Comparison of ENCODE assay signal across 8 mouse cellular contexts in the genomic region with DNA sequence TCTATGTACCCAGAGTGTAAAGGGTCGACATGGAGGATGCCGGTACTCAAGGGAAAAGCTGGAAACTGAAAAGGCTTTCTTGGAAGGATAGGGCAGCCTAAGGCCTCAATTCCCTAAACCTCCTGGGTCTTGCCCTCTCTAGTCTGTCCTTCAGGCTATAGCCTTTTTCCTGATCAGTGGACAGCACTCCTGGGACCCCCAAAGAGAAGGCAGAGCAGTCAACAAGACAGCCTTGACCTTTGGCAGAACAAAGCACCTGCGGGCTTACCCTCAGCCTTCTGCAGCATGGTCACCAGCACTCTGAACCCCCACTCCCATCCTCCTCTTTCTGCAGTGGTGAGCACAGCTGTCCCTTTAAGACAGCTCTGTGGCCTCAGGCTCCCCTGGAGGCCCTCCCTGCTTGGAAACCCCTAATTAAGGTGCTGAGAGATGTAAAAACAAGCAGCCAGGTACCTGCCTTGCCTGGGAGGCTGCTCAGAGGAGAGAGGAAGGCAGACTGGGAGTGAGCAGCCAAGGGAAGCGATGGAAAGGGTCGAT. TPM values are rescaled to one million over a fixed set of nuclear protein-coding genes. Genes with fewer than 3 reads are reported as not detected.
DNase-seq lines count a peak whose midpoint lies in the region; ATAC-seq and TF ChIP-seq lines count a peak whose summit lies in the region.

A gene (minus strand): TSS at position 337 of the 537 bp plus-strand sequence.

- peak within 1 kb of the TSS; percentile 90 for H3K4me2 ChIP-seq in heart, embryonic 16.5 days (ENCODE audit: low read depth, low read length)
- peak within 1 kb of the TSS; percentile 91 for H3K4me2 ChIP-seq in limb, embryonic 11.5 days (ENCODE audit: low read depth, severe bottlenecking)
- peak within 1 kb of the TSS; percentile 79 for H3K4me2 ChIP-seq in stomach, embryonic 15.5 days

- ATAC-seq in heart, embryonic 16.5 days (replicated peaks; ENCODE audit: extremely low read depth, insufficient read depth, low FRiP score): no peak
- no peak for ATAC-seq in limb, embryonic 11.5 days (ENCODE audit: insufficient number of reproducible peaks, low FRiP score, low TSS enrichment, low read depth)
- ATAC-seq in stomach, embryonic 15.5 days (ENCODE audit: insufficient read depth, low FRiP score, low read depth): no peak

- no peak for TF ChIP-seq CTCF in lung, adult 2 months (IDR thresholded peaks at IDR 0.05; ENCODE audit: insufficient read depth, low read length)
- TF ChIP-seq CTCF in bone marrow, adult 2 months (IDR thresholded peaks at IDR 0.05; ENCODE audit: control insufficient read depth, insufficient read depth, low read length): no peak

- H3K27ac ChIP-seq in bone marrow, adult 2 months (ENCODE audit: control insufficient read depth, insufficient read depth, low read depth, low read length, poor library complexity): no peak within 1 kb of the TSS; the same call in 1 of the 2 replicates
- peak within 1 kb of the TSS; percentile 78 for H3K27ac ChIP-seq in heart, embryonic 16.5 days (ENCODE audit: low read length)
- no peak within 1 kb of the TSS for H3K27ac ChIP-seq in limb, embryonic 11.5 days (replicated peaks; ENCODE audit: low read depth, low read length)
- peak within 1 kb of the TSS; percentile 64 for H3K27ac ChIP-seq in stomach, embryonic 15.5 days

- no peak for DNase-seq in lung, adult 2 months
- DNase-seq in lung, postnatal 25 days (ENCODE audit: low spot score): no peak
- DNase-seq in limb, embryonic 11.5 days (ENCODE audit: low spot score): no peak
- no peak for DNase-seq in kidney, adult 11 months
- no peak for DNase-seq in urinary bladder, postnatal 10 days (ENCODE audit: low spot score)

- no peaks in the 10 kb centered on the region for H3K9me3 ChIP-seq in heart, embryonic 16.5 days (replicated peaks; ENCODE audit: control insufficient read depth, low read length)
- no peaks in the 10 kb centered on the region for H3K9me3 ChIP-seq in limb, embryonic 11.5 days (ENCODE audit: control insufficient read depth, low read length)
- no peaks in the 10 kb centered on the region for H3K9me3 ChIP-seq in stomach, embryonic 15.5 days

- H3K4me1 ChIP-seq in lung, adult 2 months (ENCODE audit: control insufficient read depth, insufficient read depth, low read length): peaks cover 4% of the 10 kb centered on the region; the same call in 1 of the 2 replicates
- H3K4me1 ChIP-seq in bone marrow, adult 2 months (ENCODE audit: control insufficient read depth, insufficient read depth, low read length): no peaks in the 10 kb centered on the region
- peaks cover 40% of the 10 kb centered on the region for H3K4me1 ChIP-seq in heart, embryonic 16.5 days (ENCODE audit: control insufficient read depth, insufficient read depth, low read length)
- H3K4me1 ChIP-seq in limb, embryonic 11.5 days (ENCODE audit: control insufficient read depth, insufficient read depth, low read length): peaks cover 29% of the 10 kb centered on the region
- H3K4me1 ChIP-seq in stomach, embryonic 15.5 days: peaks cover 32% of the 10 kb centered on the region

- peaks cover 5% of the 10 kb centered on the region for H3K27me3 ChIP-seq in heart, embryonic 16.5 days (ENCODE audit: control insufficient read depth, insufficient read depth, low read length)
- peaks cover 38% of the 10 kb centered on the region for H3K27me3 ChIP-seq in limb, embryonic 11.5 days (ENCODE audit: control insufficient read depth, insufficient read depth, low read length)
- H3K27me3 ChIP-seq in stomach, embryonic 15.5 days (replicated peaks): peaks cover 32% of the 10 kb centered on the region

- peak within 1 kb of the TSS; percentile 82 for H3K4me3 ChIP-seq in lung, adult 2 months (replicated peaks; ENCODE audit: extremely low read depth, low read depth, low read length)
- peak within 1 kb of the TSS; percentile 92 for H3K4me3 ChIP-seq in bone marrow, adult 2 months (replicated peaks; ENCODE audit: control insufficient read depth, low read depth, low read length)
- peak within 1 kb of the TSS; percentile 75 for H3K4me3 ChIP-seq in heart, embryonic 16.5 days (ENCODE audit: low read length)
- peak within 1 kb of the TSS; percentile 88 for H3K4me3 ChIP-seq in limb, embryonic 11.5 days (ENCODE audit: low read depth, low read length)
- H3K4me3 ChIP-seq in stomach, embryonic 15.5 days (replicated peaks): peak within 1 kb of the TSS; percentile 82

- TF ChIP-seq POLR2A in lung, adult 2 months (IDR thresholded peaks at IDR 0.05; ENCODE audit: borderline replicate concordance, extremely low read depth, low read depth, low read length): no peak
- TF ChIP-seq POLR2A in bone marrow, adult 2 months (IDR thresholded peaks at IDR 0.05; ENCODE audit: borderline replicate concordance, control insufficient read depth, low read depth, low read length): no peak

- 59% methylated on average over 5 of the region's 5 CpGs for WGBS in lung, adult 2 months
- 79% methylated on average over 5 of the region's 5 CpGs for WGBS in bone marrow, adult 2 months
- WGBS in heart, embryonic 16.5 days: 56% methylated on average over 5 of the region's 5 CpGs
- WGBS in limb, embryonic 11.5 days: 51% methylated on average over 5 of the region's 5 CpGs
- 62% methylated on average over 5 of the region's 5 CpGs for WGBS in stomach, embryonic 15.5 days

- H3K36me3 ChIP-seq in heart, embryonic 16.5 days (ENCODE audit: control insufficient read depth, insufficient read depth): no peaks in the 10 kb centered on the region
- no peaks in the 10 kb centered on the region for H3K36me3 ChIP-seq in limb, embryonic 11.5 days (ENCODE audit: control insufficient read depth, insufficient read depth, low read length)
- H3K36me3 ChIP-seq in stomach, embryonic 15.5 days: no peaks in the 10 kb centered on the region

- peak within 1 kb of the TSS; percentile 76 for H3K9ac ChIP-seq in heart, embryonic 16.5 days (ENCODE audit: low read length)
- H3K9ac ChIP-seq in limb, embryonic 11.5 days (ENCODE audit: low read length): peak within 1 kb of the TSS; percentile 72
- peak within 1 kb of the TSS; percentile 62 for H3K9ac ChIP-seq in stomach, embryonic 15.5 days

RNA-seq across cellular contexts. Expression of the gene that starts here (rescaled TPM):
- 21.0 and 25.7 TPM in 2 replicates for polyA plus RNA-seq in lung, adult 2 months (2012; rRNA removed)
- 3.5 and 5.9 TPM in 2 replicates for polyA plus RNA-seq in bone marrow, adult 2 months (2011; ENCODE audit: insufficient read depth, insufficient read length, low replicate concordance, missing spikeins)
- 19.7 and 21.0 TPM in 2 replicates for polyA plus RNA-seq in heart, embryonic 16.5 days (2015; fragmentation: Nextera tagmentation; extraction: Ambion mirVana)
- polyA plus RNA-seq in limb, embryonic 11.5 days (2014; fragmentation: Nextera tagmentation; extraction: Ambion mirVana): 24.1 and 25.5 TPM in 2 replicates
- polyA plus RNA-seq in stomach, embryonic 15.5 days (2015; fragmentation: Nextera tagmentation; extraction: Ambion mirVana): 18.4 and 21.3 TPM in 2 replicates

Comparison
In these comparisons a context has a peak if more than half of its experiments do, and no peak if none do; other contexts are left out.
1. H3K27ac ChIP-seq: peak in heart, embryonic 16.5 days (single experiment) and stomach, embryonic 15.5 days (single experiment); none in bone marrow, adult 2 months (single experiment) and limb, embryonic 11.5 days (single experiment).
2. Peak in every context shown above with its lines, with median percentiles within 50 percentile points of each other: H3K4me3 ChIP-seq, H3K4me2 ChIP-seq and H3K9ac ChIP-seq.